Mouse (Mus musculus) C2C12 (cell line): ENCODE results near the gene Odc1. TPM values are rescaled to one million over a fixed set of nuclear protein-coding genes. Genes with fewer than 3 reads are reported as not detected.

Experiments used
- H3K27me3 ChIP-seq: one replicate; pipeline ENCODE4 v1.6.1; 2011; ENCODE audit not compliant: control insufficient read depth, insufficient read depth, insufficient read length
- H3K36me3 ChIP-seq: one replicate; pipeline ENCODE4 v1.6.1; 2011; ENCODE audit not compliant: control insufficient read depth, insufficient read depth
- H3K4me3 ChIP-seq: one replicate; pipeline ENCODE4 v1.5.1; 2011; ENCODE audit warnings: mild to moderate bottlenecking, control low read depth; ENCODE audit not compliant: poor library complexity, insufficient read depth, severe bottlenecking
- H3K79me2 ChIP-seq: one replicate; pipeline ENCODE4 v1.6.1; 2011; ENCODE audit not compliant: control insufficient read depth, insufficient read depth
- H3K79me3 ChIP-seq: one replicate; pipeline ENCODE4 v1.6.1; 2011; ENCODE audit warnings: low read depth, control low read depth
- H3ac ChIP-seq: one replicate; pipeline ENCODE3; 2011; ENCODE audit warnings: low read depth; ENCODE audit not compliant: control insufficient read depth, insufficient read length
- CEBPB ChIP-seq: IDR thresholded peaks from one replicate; pipeline ENCODE4 v1.6.1; 2011; ENCODE audit warnings: low read depth, mild to moderate bottlenecking, control low read depth, moderate library complexity
- CTCF ChIP-seq: IDR thresholded peaks from one replicate; pipeline ENCODE4 v1.5.1; 2011; ENCODE audit not compliant: control insufficient read depth, insufficient read depth, insufficient read length
- FOSL1 ChIP-seq: IDR thresholded peaks from one replicate; pipeline ENCODE4 v1.8.0; 2011; ENCODE audit warnings: mild to moderate bottlenecking, low read length; ENCODE audit not compliant: poor library complexity, insufficient read depth, severe bottlenecking
- MAX ChIP-seq: IDR thresholded peaks from one replicate; pipeline ENCODE4 v1.6.1; 2011; ENCODE audit warnings: mild to moderate bottlenecking, control low read depth
- MYOD1 ChIP-seq: IDR thresholded peaks from one replicate; pipeline ENCODE4 v1.6.1; 2011; ENCODE audit warnings: low read depth; ENCODE audit not compliant: control insufficient read depth, insufficient read length
- MYOG ChIP-seq: IDR thresholded peaks from one replicate; pipeline ENCODE4 v1.6.1; 2011; ENCODE audit not compliant: control insufficient read depth, insufficient read length; ENCODE audit errors: extremely low read depth
- USF1 ChIP-seq: IDR thresholded peaks from one replicate; pipeline ENCODE4 v1.6.1; 2011; ENCODE audit warnings: low read depth, mild to moderate bottlenecking, control low read depth, moderate library complexity
- polyA plus RNA-seq: library from polyadenylated mRNA; unstranded; fragments of >200 nt; fragmentation: generic; extraction: Trizol; gene quantifications from one replicate; pipeline ENCODE4 v1.2.1, GENCODE M21; 2012; ENCODE audit warnings: missing spikeins

The Odc1 gene
- polyA plus RNA-seq, 1 experiment, result 256 TPM

DNA sequence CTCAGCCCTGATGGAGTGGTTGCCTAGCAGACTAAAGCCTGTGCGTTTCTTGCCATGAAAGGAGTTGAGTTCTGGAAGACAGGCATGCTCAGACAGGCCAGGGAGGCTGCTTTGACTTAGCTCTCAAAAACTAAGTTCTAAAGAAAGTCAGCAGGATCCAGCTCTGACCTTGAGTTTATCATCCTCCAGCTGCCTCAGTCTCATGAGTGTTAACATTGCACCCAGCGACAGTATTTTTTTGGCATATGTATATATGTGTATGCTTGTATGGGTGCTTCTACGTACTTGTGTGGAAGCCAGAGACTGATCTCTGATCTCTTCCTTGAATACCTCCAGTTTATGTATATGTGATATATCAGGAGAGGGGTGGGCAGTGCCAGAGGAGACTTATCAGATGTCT is 7.8 kb downstream of the Odc1 start:
- TF ChIP-seq FOSL1, result no peak
- no peak for TF ChIP-seq CEBPB
- no peak for TF ChIP-seq CTCF
- TF ChIP-seq MYOG, result no peak
- TF ChIP-seq MAX, result no peak
- no peak for TF ChIP-seq USF1
- no peak for TF ChIP-seq MYOD1
- peaks cover 9% of the 10 kb centered on the region for H3K79me2 ChIP-seq
- H3K27me3 ChIP-seq, result no peaks in the 10 kb centered on the region
- no peak overlapping the region for H3K4me3 ChIP-seq
- H3ac ChIP-seq, result no peak overlapping the region
- peaks cover 7% of the 10 kb centered on the region for H3K79me3 ChIP-seq
- H3K36me3 ChIP-seq, result peaks cover 42% of the 10 kb centered on the region

GRCm38 (mm10) chr12:17552949-17553348 is 8.4 kb downstream of the Odc1 start:
- H3K79me3 ChIP-seq, result peaks cover 3% of the 10 kb centered on the region
- H3K79me2 ChIP-seq, result peaks cover 4% of the 10 kb centered on the region
- TF ChIP-seq MAX, result no peak
- TF ChIP-seq USF1, result no peak
- no peak for TF ChIP-seq MYOG
- TF ChIP-seq CEBPB, result no peak
- TF ChIP-seq FOSL1, result no peak
- TF ChIP-seq MYOD1, result no peak
- no peak for TF ChIP-seq CTCF
- no peak overlapping the region for H3K4me3 ChIP-seq
- no peak overlapping the region for H3ac ChIP-seq
- H3K36me3 ChIP-seq, result peaks cover 36% of the 10 kb centered on the region
- no peaks in the 10 kb centered on the region for H3K27me3 ChIP-seq

DNA sequence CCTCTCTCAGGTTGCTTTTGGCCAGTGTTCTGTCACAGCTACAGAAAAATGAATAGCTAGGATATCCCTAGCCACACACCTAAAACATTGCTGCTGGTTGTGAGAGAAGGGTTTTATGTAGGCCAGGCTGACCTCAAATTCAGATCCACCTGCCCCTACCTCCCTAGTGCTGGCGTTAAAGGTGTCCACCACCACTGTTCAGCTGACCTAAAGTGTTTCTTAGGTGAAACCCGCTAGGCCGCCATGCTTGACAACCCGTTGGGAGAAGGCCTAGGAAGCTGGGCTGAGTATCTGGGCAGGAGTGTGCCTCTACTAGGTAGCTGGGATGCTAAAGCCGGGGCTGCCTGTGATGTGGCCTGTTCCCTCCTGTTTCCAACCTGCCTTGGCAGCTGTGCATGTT is 9.0 kb downstream of the Odc1 start:
- Histone ChIP-seq H3K4me3 (no peak overlapping the region), H3K79me3 (no peaks in the 10 kb centered on the region), H3K79me2 (no peaks in the 10 kb centered on the region), H3K27me3 (no peaks in the 10 kb centered on the region), H3K36me3 (peaks cover 29% of the 10 kb centered on the region), H3ac (no peak overlapping the region)
- TF ChIP-seq CEBPB (no peak), CTCF (no peak)

DNA sequence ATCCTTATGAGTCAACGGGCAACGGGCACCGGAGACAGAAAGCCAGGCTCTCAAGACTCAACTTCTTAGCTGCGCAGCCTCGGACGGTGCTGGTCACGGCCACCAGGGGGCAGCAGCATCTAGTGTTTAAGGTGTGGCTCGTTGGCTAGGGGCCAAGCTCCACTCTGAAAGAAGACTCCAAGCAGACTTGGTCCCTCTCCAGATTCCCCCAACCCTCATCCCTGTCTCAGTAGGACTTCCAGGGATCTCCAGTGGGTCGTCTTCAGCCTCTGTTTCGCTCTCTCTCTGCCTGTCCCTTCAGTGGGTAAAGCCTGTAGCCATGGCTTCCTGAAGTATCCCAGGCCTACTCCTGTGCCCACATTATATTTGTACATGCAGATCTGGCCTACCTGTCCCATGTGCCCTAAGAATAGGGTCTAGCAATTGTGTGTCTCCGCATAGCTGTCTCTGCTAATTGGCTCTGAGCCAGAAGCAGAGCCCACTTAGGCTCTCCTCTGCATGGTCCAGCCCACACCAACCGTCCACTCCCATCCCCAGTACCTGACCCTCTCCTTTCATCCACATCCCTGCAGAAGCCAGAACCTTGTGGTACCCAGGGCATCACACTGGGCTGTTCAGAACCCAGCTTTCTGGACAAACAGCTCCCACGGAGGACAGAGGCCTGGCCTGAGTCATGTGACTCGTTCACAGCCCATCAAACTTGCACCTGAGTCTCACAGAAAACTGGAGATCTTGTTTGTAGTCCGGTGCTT is 9.8 kb downstream of the Odc1 start:
- H3ac ChIP-seq, result no peak overlapping the region
- no peak overlapping the region for H3K4me3 ChIP-seq
- peaks cover 22% of the 10 kb centered on the region for H3K36me3 ChIP-seq
- H3K79me3 ChIP-seq, result no peaks in the 10 kb centered on the region
- TF ChIP-seq CTCF (peak; percentile 84), USF1 (no peak)
- H3K27me3 ChIP-seq, result no peaks in the 10 kb centered on the region
- no peaks in the 10 kb centered on the region for H3K79me2 ChIP-seq

DNA sequence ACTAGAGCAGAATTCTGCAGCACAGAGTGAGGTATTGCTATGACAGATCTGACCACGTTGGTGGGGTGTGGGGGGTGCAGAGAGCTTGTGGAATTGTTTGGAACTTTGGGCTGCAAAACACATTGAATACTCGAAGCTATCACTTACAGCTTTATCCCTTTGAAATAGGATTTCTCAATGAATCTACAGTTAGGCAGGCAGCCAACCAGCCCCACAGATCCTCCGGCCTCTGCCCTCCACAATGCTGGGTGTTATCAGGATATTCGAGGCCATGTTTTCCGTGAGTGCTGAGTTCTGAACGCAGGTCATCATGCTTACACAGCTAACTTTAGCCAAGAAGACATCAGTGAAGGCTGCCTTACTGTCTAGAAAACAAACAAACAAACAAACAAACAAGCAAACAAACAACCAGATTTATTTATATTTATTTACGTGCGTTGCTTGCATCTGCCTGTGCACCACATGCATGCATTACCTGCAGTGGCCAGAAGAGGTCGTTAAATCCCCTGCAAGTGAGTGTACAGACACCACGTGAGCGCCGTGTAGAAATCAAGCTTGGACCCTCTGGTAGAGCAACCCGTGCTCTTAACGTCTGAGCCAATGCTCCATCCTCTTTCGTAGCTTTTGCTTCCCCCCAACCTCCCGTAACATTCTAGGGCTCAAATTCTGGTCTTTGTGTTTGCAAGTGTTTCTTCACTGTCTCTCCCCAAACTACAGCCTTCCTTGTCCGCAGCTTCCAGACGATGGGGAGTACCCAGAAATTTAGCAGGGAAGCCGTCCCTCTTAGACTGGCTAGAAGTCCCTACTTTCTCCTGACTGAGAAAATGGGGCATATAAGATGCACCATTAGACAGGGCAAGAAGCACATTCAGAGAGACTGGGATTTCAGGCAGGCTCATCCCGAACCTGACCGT is 12.1 kb downstream of the Odc1 start:
- H3K27me3 ChIP-seq, result no peaks in the 10 kb centered on the region
- H3ac ChIP-seq, result no peak overlapping the region
- no peaks in the 10 kb centered on the region for H3K79me3 ChIP-seq
- peaks cover 6% of the 10 kb centered on the region for H3K36me3 ChIP-seq
- no peak overlapping the region for H3K4me3 ChIP-seq
- H3K79me2 ChIP-seq, result no peaks in the 10 kb centered on the region
- TF ChIP-seq FOSL1 (no peak), CTCF (peak; percentile 6), USF1 (peak; percentile 72)
